ENCODE assay signal across 14 mouse cellular contexts in genomic region chr19:6343066-6343925, GRCm38 (mm10). TPM values are rescaled to one million over a fixed set of nuclear protein-coding genes. Genes with fewer than 3 reads are reported as not detected.
DNase-seq lines count a peak whose midpoint lies in the region; ATAC-seq and TF ChIP-seq lines count a peak whose summit lies in the region.
"Had no signal": no experiment of that assay in that cellular context is flagged by ENCODE, and none has a peak within 500 bp of the region (broad histone marks: within the 10 kb centered on the region; RNA-seq: fewer than 3 reads in every experiment).

No protein-coding gene starts in this region.

- TF ChIP-seq RAD21 in CH12.LX (IDR thresholded peaks at IDR 0.05; ENCODE audit: low read depth, low read length) = no peak

- dilution Hi-C loops in CH12.LX (cut with MboI; ENCODE audit: extremely low pct_ligation_motif_present, extremely low pct_unique_long_range_greater_than_20kb, low sequenced_read_pairs) = no loop called here

- H3K27me3 ChIP-seq in kidney, embryonic 15.5 days = no peaks in the 10 kb centered on the region
- H3K27me3 ChIP-seq in CH12.LX (replicated peaks) = no peaks in the 10 kb centered on the region
- no peaks in the 10 kb centered on the region for H3K27me3 ChIP-seq in liver, embryonic 15.5 days
- H3K27me3 ChIP-seq: neural tube, embryonic 12.5 days had no signal

- TF ChIP-seq CTCF in CH12.LX (conservative IDR thresholded peaks at IDR 0.05 in 1 of 2, IDR thresholded peaks at IDR 0.05 in 1 of 2; ENCODE audit: low read depth in 2 of 2, low read length in 2 of 2) = peak in 1 of 2 experiments; percentile 11; a peak in 1 of 4 replicates

- H3K4me1 ChIP-seq in kidney, embryonic 15.5 days = peaks cover 63% of the 10 kb centered on the region
- H3K4me1 ChIP-seq in CH12.LX (ENCODE audit: control insufficient read depth in 1 of 2, insufficient read depth in 2 of 2) = peaks cover 28 to 72% of the 10 kb centered on the region in 2 experiments
- H3K4me1 ChIP-seq in liver, embryonic 15.5 days (replicated peaks) = peaks cover 70% of the 10 kb centered on the region

- 83% methylated on average over 19 of the region's 19 CpGs for WGBS in kidney, embryonic 15.5 days
- 56% methylated on average over 19 of the region's 19 CpGs for WGBS in liver, embryonic 15.5 days (ENCODE audit: insufficient replicate concordance)

- in situ Hi-C loops in CH12.LX (cut with MboI; ENCODE audit: low pct_ligation_motif_present, low pct_unique_long_range_greater_than_20kb, low sequenced_read_pairs) = no loop called here

- H3K36me3 ChIP-seq in kidney, embryonic 15.5 days = peaks cover 59% of the 10 kb centered on the region
- peaks cover 63 to 73% of the 10 kb centered on the region in 2 experiments for H3K36me3 ChIP-seq in CH12.LX (replicated peaks in 1 of 2; ENCODE audit: control insufficient read depth in 1 of 2, insufficient read depth in 1 of 2, low read length in 1 of 2)
- H3K36me3 ChIP-seq in liver, embryonic 15.5 days (replicated peaks) = peaks cover 47% of the 10 kb centered on the region

- peak; percentile 52 for DNase-seq in cerebellum, adult 9-10 months
- DNase-seq in cerebellum, adult 18-20 months = no peak
- no peak for DNase-seq in kidney, postnatal 10 days
- no peak for DNase-seq in CH12.LX (ENCODE audit: extremely low read depth)
- DNase-seq in frontal cortex, adult 2 months (ENCODE audit: extremely low spot score in 1 of 2, low spot score in 1 of 2) = no peak
- DNase-seq: B cell, adult 2 months; kidney, adult 2 months; lung, postnatal 36 days; midbrain, embryonic 14.5 days; right cerebral cortex, postnatal 4 days had no signal

- H3K27ac ChIP-seq in kidney, embryonic 15.5 days = no peak overlapping the region
- peak overlapping the region; percentile 77; the same call in 1 of the 2 replicates for H3K27ac ChIP-seq in CH12.LX (ENCODE audit: insufficient read depth, low read depth)
- H3K27ac ChIP-seq in liver, embryonic 15.5 days (replicated peaks) = no peak overlapping the region
- H3K27ac ChIP-seq: neural tube, embryonic 12.5 days had no signal

- H3K4me2 ChIP-seq in kidney, embryonic 15.5 days = peak overlapping the region; percentile 97; the same call in 1 of the 2 replicates
- H3K4me2 ChIP-seq in CH12.LX (ENCODE audit: insufficient read depth, low read depth, poor library complexity, severe bottlenecking) = 0 out of 2 replicates have a peak overlapping the region, but pooled peaks have one; percentile 90
- peak overlapping the region; percentile 100; the same call in 1 of the 2 replicates for H3K4me2 ChIP-seq in liver, embryonic 15.5 days

- H3K9me3 ChIP-seq in kidney, embryonic 15.5 days (replicated peaks) = no peaks in the 10 kb centered on the region
- H3K9me3 ChIP-seq in CH12.LX (replicated peaks; ENCODE audit: low read length) = no peaks in the 10 kb centered on the region
- H3K9me3 ChIP-seq in liver, embryonic 15.5 days (replicated peaks) = no peaks in the 10 kb centered on the region
- H3K9me3 ChIP-seq: neural tube, embryonic 12.5 days had no signal

- TF ChIP-seq EP300 in CH12.LX (IDR thresholded peaks at IDR 0.05; ENCODE audit: low read length) = no peak

- no peak overlapping the region for H3K4me3 ChIP-seq in kidney, embryonic 15.5 days (replicated peaks)
- H3K4me3 ChIP-seq in CH12.LX (replicated peaks in 1 of 3; ENCODE audit: low read depth in 2 of 3, low read length in 2 of 3, poor library complexity in 1 of 3) = peak overlapping the region in 2 of 3 experiments; percentile 22 to 75
- H3K4me3 ChIP-seq in liver, embryonic 15.5 days (replicated peaks) = 0 out of 2 replicates have a peak overlapping the region, but pooled peaks have one; percentile 73
- H3K4me3 ChIP-seq: neural tube, embryonic 12.5 days had no signal

- ATAC-seq in kidney, embryonic 15.5 days (replicated peaks; ENCODE audit: low FRiP score) = no peak
- no peak for ATAC-seq in liver, embryonic 15.5 days (ENCODE audit: insufficient read depth)
- ATAC-seq in inflammation-experienced regulatory T-cells, adult 6 months = no peak

- TF ChIP-seq POLR2A in CH12.LX (IDR thresholded peaks at IDR 0.05; ENCODE audit: low read depth, low read length) = no peak

- no peak overlapping the region for H3K9ac ChIP-seq in kidney, embryonic 15.5 days
- peak overlapping the region; percentile 81; the same call in 1 of the 2 replicates for H3K9ac ChIP-seq in CH12.LX (ENCODE audit: insufficient read depth, low read depth)
- H3K9ac ChIP-seq in liver, embryonic 15.5 days = no peak overlapping the region
- H3K9ac ChIP-seq: neural tube, embryonic 12.5 days had no signal

- peaks cover 16% of the 10 kb centered on the region for H3K79me2 ChIP-seq in CH12.LX (replicated peaks; ENCODE audit: control insufficient read depth, extremely low read depth, insufficient read depth, poor library complexity, severe bottlenecking)

TF ChIP-seq in CH12.LX, 34 proteins besides CTCF, POLR2A, EP300 and RAD21:
- TF ChIP-seq TCF12 (IDR thresholded peaks at IDR 0.05; ENCODE audit: low read depth, low read length) (no peak), ZC3H11A (IDR thresholded peaks at IDR 0.05; ENCODE audit: low read depth, low read length) (no peak), CHD1 (IDR thresholded peaks at IDR 0.05; ENCODE audit: low read depth, low read length) (no peak), MEF2A (IDR thresholded peaks at IDR 0.05; ENCODE audit: borderline replicate concordance, low read depth, low read length) (no peak), TBP (conservative IDR thresholded peaks at IDR 0.05; ENCODE audit: low read depth, low read length) (no peak), PAX5 (IDR thresholded peaks at IDR 0.05; ENCODE audit: low read length) (no peak), ZMIZ1 (IDR thresholded peaks at IDR 0.05; ENCODE audit: low read depth, low read length) (no peak)
TF ChIP-seq in CH12.LX: peak in this region for 0.

RNA-seq across cellular contexts. Expression of gene Map4k2, which starts 2.4 kb away (rescaled TPM):
- 18.7 and 21.9 TPM in 2 replicates for polyA plus RNA-seq in kidney, embryonic 15.5 days (2015; fragmentation: Nextera tagmentation; extraction: Ambion mirVana)
- total RNA-seq in CH12.LX (2012; rRNA removed) (77.6 and 95.2 TPM in 2 replicates), CH12.LX (2014; rRNA removed) (55.5 and 56.7 TPM in 2 replicates)
- polyA plus RNA-seq in CH12.LX (2012; ENCODE audit: insufficient read length, low read depth) = 119 and 127 TPM in 2 replicates
- polyA plus RNA-seq in liver, embryonic 15.5 days (2015; fragmentation: Nextera tagmentation; extraction: Ambion mirVana) = 7.7 and 9.1 TPM in 2 replicates
- 193 and 205 TPM in 2 replicates for polyA plus RNA-seq in frontal cortex, adult 2 months (2012; rRNA removed)
- polyA plus RNA-seq in inflammation-experienced regulatory T-cells, adult 6 months (2017; shearing (Covaris generic)) = 100 to 1,000 TPM in 1 of 3 experiments, 10 to 100 TPM in 2; 68.4 to 105 (median 88.5) TPM

RNA-seq across cellular contexts. Expression of gene Men1, which starts 8.5 kb away (rescaled TPM):
- polyA plus RNA-seq in kidney, embryonic 15.5 days (2015; fragmentation: Nextera tagmentation; extraction: Ambion mirVana) = 82.1 and 91.8 TPM in 2 replicates
- 42.9 and 43.0 TPM in 2 replicates for total RNA-seq in CH12.LX (2012; rRNA removed)
- 23.5 and 24.9 TPM in 2 replicates for total RNA-seq in CH12.LX (2014; rRNA removed)
- 50.7 and 67.8 TPM in 2 replicates for polyA plus RNA-seq in CH12.LX (2012; ENCODE audit: insufficient read length, low read depth)
- 25.1 and 25.4 TPM in 2 replicates for polyA plus RNA-seq in liver, embryonic 15.5 days (2015; fragmentation: Nextera tagmentation; extraction: Ambion mirVana)
- polyA plus RNA-seq in frontal cortex, adult 2 months (2012; rRNA removed) = 67.6 and 68.4 TPM in 2 replicates
- 10 to 100 TPM; 15.8 to 18.7 (median 16.3) TPM for polyA plus RNA-seq in inflammation-experienced regulatory T-cells, adult 6 months (2017; shearing (Covaris generic))

RNA-seq across cellular contexts. Expression of gene Sf1, which starts 20.2 kb away (rescaled TPM):
- 155 and 165 TPM in 2 replicates for polyA plus RNA-seq in kidney, embryonic 15.5 days (2015; fragmentation: Nextera tagmentation; extraction: Ambion mirVana)
- 70.4 and 83.2 TPM in 2 replicates for total RNA-seq in CH12.LX (2012; rRNA removed)
- 54.5 and 64.7 TPM in 2 replicates for total RNA-seq in CH12.LX (2014; rRNA removed)
- 229 and 251 TPM in 2 replicates for polyA plus RNA-seq in CH12.LX (2012; ENCODE audit: insufficient read length, low read depth)
- polyA plus RNA-seq in liver, embryonic 15.5 days (2015; fragmentation: Nextera tagmentation; extraction: Ambion mirVana) = 64.3 and 68.8 TPM in 2 replicates
- polyA plus RNA-seq in frontal cortex, adult 2 months (2012; rRNA removed) = 179 and 186 TPM in 2 replicates
- 10 to 100 TPM; 53.3 to 63.5 (median 59.1) TPM for polyA plus RNA-seq in inflammation-experienced regulatory T-cells, adult 6 months (2017; shearing (Covaris generic))

RNA-seq across cellular contexts. Expression of gene Cdc42bpg, which starts 37.0 kb away (rescaled TPM):
- 0.78 and 1.0 TPM in 2 replicates for polyA plus RNA-seq in kidney, embryonic 15.5 days (2015; fragmentation: Nextera tagmentation; extraction: Ambion mirVana)
- total RNA-seq in CH12.LX (2012; rRNA removed) (4.1 and 4.2 TPM in 2 replicates), CH12.LX (2014; rRNA removed) (0.65 and 0.79 TPM in 2 replicates)
- 2.3 and 2.6 TPM in 2 replicates for polyA plus RNA-seq in CH12.LX (2012; ENCODE audit: insufficient read length, low read depth)
- polyA plus RNA-seq in liver, embryonic 15.5 days (2015; fragmentation: Nextera tagmentation; extraction: Ambion mirVana) = 0.21 and 0.38 TPM in 2 replicates
- 3.2 and 3.3 TPM in 2 replicates for polyA plus RNA-seq in frontal cortex, adult 2 months (2012; rRNA removed)
- polyA plus RNA-seq in inflammation-experienced regulatory T-cells, adult 6 months (2017; shearing (Covaris generic)) = under 1 TPM; 0.15 to 0.36 (median 0.26) TPM

RNA-seq across cellular contexts. Expression of gene Pygm, which starts 40.9 kb away (rescaled TPM):
- 28.2 and 30.4 TPM in 2 replicates for polyA plus RNA-seq in kidney, embryonic 15.5 days (2015; fragmentation: Nextera tagmentation; extraction: Ambion mirVana)
- 0.47 and 0.63 TPM in 2 replicates for total RNA-seq in CH12.LX (2012; rRNA removed)
- 0.32 and 0.92 TPM in 2 replicates for total RNA-seq in CH12.LX (2014; rRNA removed)
- polyA plus RNA-seq in CH12.LX (2012; ENCODE audit: insufficient read length, low read depth) = 1.2 and 2.0 TPM in 2 replicates
- 6.4 and 9.2 TPM in 2 replicates for polyA plus RNA-seq in liver, embryonic 15.5 days (2015; fragmentation: Nextera tagmentation; extraction: Ambion mirVana)
- polyA plus RNA-seq in frontal cortex, adult 2 months (2012; rRNA removed) = 39.0 and 54.8 TPM in 2 replicates
- polyA plus RNA-seq in inflammation-experienced regulatory T-cells, adult 6 months (2017; shearing (Covaris generic)) = 1 to 10 TPM; 3.4 to 6.5 (median 5.7) TPM
